Mouse (Mus musculus): ENCODE measurements around the gene Ltb.

Gene Ltb

GRCm38 (mm10) chr17:35194844-35195630 is 798 bp downstream of the Ltb start:
- DNase-seq (ENCODE audit: low spot score): peak; percentile 16

- peak; percentile 92 for DNase-seq (ENCODE audit: low spot score)
These were observed 1.5 kb downstream of the Ltb start for GRCm38 (mm10) chr17:35195631-35196320.

GRCm38 (mm10) chr17:35196321-35196641 is 2.0 kb downstream of the Ltb start:
- peak; percentile 31 for DNase-seq (ENCODE audit: low spot score)

- peak; percentile 26 for DNase-seq (ENCODE audit: low spot score)
These were observed 2.9 kb downstream of the Ltb start for GRCm38 (mm10) chr17:35197126-35197525.

- DNase-seq (ENCODE audit: low spot score): no peak
These were observed 3.8 kb downstream of the Ltb start for GRCm38 (mm10) chr17:35198029-35198428.

- DNase-seq (ENCODE audit: low spot score): no peak
These were observed 4.7 kb downstream of the Ltb start for GRCm38 (mm10) chr17:35198946-35199345.

- DNase-seq (ENCODE audit: low spot score): peak; percentile 95
These were observed 6.2 kb downstream of the Ltb start for GRCm38 (mm10) chr17:35200398-35200797.

GRCm38 (mm10) chr17:35201128-35201527 is 6.9 kb downstream of the Ltb start:
- DNase-seq (ENCODE audit: low spot score): peak; percentile 30

- DNase-seq (ENCODE audit: low spot score): peak; percentile 78
These were observed 7.5 kb downstream of the Ltb start, which contains the start of gene Tnf for GRCm38 (mm10) chr17:35201787-35202186. Gene Tnf (minus strand): TSS chr17:35202007.

GRCm38 (mm10) chr17:35202442-35202841 is 8.2 kb downstream of the Ltb start:
- no peak for DNase-seq (ENCODE audit: low spot score)

GRCm38 (mm10) chr17:35204494-35205379 is 10.5 kb downstream of the Ltb start, which contains the start of gene Lta:
Gene Lta (minus strand): TSS chr17:35205351.
- DNase-seq (ENCODE audit: low spot score): peak; percentile 85

- DNase-seq (ENCODE audit: low spot score): no peak
These were observed 11.1 kb downstream of the Ltb start for GRCm38 (mm10) chr17:35205380-35205769.

GRCm38 (mm10) chr17:35209785-35210535 is 15.7 kb downstream of the Ltb start:
- DNase-seq (ENCODE audit: low spot score): peak; percentile 85

- DNase-seq (ENCODE audit: low spot score): no peak
These were observed 16.4 kb downstream of the Ltb start for GRCm38 (mm10) chr17:35210593-35210992.

- DNase-seq (ENCODE audit: low spot score): no peak
These were observed 18.8 kb downstream of the Ltb start for GRCm38 (mm10) chr17:35213071-35213470.

- peak; percentile 62 for DNase-seq (ENCODE audit: low spot score)
These were observed 24.4 kb downstream of the Ltb start for GRCm38 (mm10) chr17:35218516-35219193.

GRCm38 (mm10) chr17:35219601-35220041 is 25.4 kb downstream of the Ltb start:
- peak; percentile 64 for DNase-seq (ENCODE audit: low spot score)

GRCm38 (mm10) chr17:35220156-35220952 is 26.1 kb downstream of the Ltb start, which contains the start of gene Gm16181:
Gene Gm16181 (plus strand): TSS chr17:35220834.
- no peak for DNase-seq (ENCODE audit: low spot score)

- peak; percentile 47 for DNase-seq (ENCODE audit: low spot score)
These were observed 28.1 kb downstream of the Ltb start for GRCm38 (mm10) chr17:35222299-35222698.

- DNase-seq (ENCODE audit: low spot score): peak; percentile 26
These were observed 30.4 kb downstream of the Ltb start for GRCm38 (mm10) chr17:35224641-35225040.

Data from T-cell, adult 2 months (primary cell).